ENCODE assay signal across 23 mouse cellular contexts in genomic region chr11:40784326-40784725, GRCm38 (mm10). TPM values are rescaled to one million over a fixed set of nuclear protein-coding genes. Genes with fewer than 3 reads are reported as not detected.
DNase-seq lines count a peak whose midpoint lies in the region; ATAC-seq lines count a peak whose summit lies in the region.
"Had no signal": no experiment of that assay in that cellular context is flagged by ENCODE, and none has a peak within 500 bp of the region (broad histone marks: within the 10 kb centered on the region; RNA-seq: fewer than 3 reads in every experiment).

No protein-coding gene starts in this region.

- 66% methylated on average over 8 of the region's 8 CpGs for WGBS in embryonic facial prominence, embryonic 14.5 days
- WGBS in embryonic facial prominence, embryonic 10.5 days = 80% methylated on average over 8 of the region's 8 CpGs

- H3K4me1 ChIP-seq in embryonic facial prominence, embryonic 14.5 days (ENCODE audit: control insufficient read depth, insufficient read depth, low read length) = no peaks in the 10 kb centered on the region
- H3K4me1 ChIP-seq in embryonic facial prominence, embryonic 10.5 days = no peaks in the 10 kb centered on the region
- H3K4me1 ChIP-seq: hindbrain, embryonic 10.5 days; limb, embryonic 15.5 days; midbrain, embryonic 10.5 days; neural tube, embryonic 12.5 days had no signal

- no peak for ATAC-seq in embryonic facial prominence, embryonic 14.5 days (ENCODE audit: low read depth)
- ATAC-seq in erythroid progenitor cell, adult 5-6 weeks (replicated peaks; ENCODE audit: low FRiP score, poor library complexity, severe bottlenecking) = no peak
- ATAC-seq in inflammation-experienced regulatory T-cells, adult 6 months = no peak
- ATAC-seq: CD4-positive, CD25-positive, alpha-beta regulatory T cell, adult 4 months had no signal

- no peak overlapping the region for H3K4me3 ChIP-seq in embryonic facial prominence, embryonic 14.5 days (ENCODE audit: low read depth, low read length)
- H3K4me3 ChIP-seq in embryonic facial prominence, embryonic 10.5 days = no peak overlapping the region
- H3K4me3 ChIP-seq: erythroblast, embryonic 14.5 days; hindbrain, embryonic 10.5 days; limb, embryonic 15.5 days; midbrain, embryonic 10.5 days; neural tube, embryonic 12.5 days had no signal

- no peak overlapping the region for H3K9ac ChIP-seq in embryonic facial prominence, embryonic 14.5 days (ENCODE audit: low read depth, low read length)
- H3K9ac ChIP-seq: limb, embryonic 15.5 days; neural tube, embryonic 12.5 days had no signal

- H3K9me3 ChIP-seq in embryonic facial prominence, embryonic 14.5 days (ENCODE audit: control insufficient read depth, low read length) = no peaks in the 10 kb centered on the region
- H3K9me3 ChIP-seq in embryonic facial prominence, embryonic 10.5 days = no peaks in the 10 kb centered on the region
- H3K9me3 ChIP-seq: G1E; hindbrain, embryonic 10.5 days; limb, embryonic 15.5 days; midbrain, embryonic 10.5 days; neural tube, embryonic 12.5 days had no signal

- H3K27me3 ChIP-seq in embryonic facial prominence, embryonic 14.5 days (replicated peaks; ENCODE audit: control insufficient read depth, insufficient read depth, low read length) = no peaks in the 10 kb centered on the region
- no peaks in the 10 kb centered on the region for H3K27me3 ChIP-seq in embryonic facial prominence, embryonic 10.5 days (replicated peaks; ENCODE audit: low read depth, poor library complexity, severe bottlenecking)
- H3K27me3 ChIP-seq: limb, embryonic 15.5 days; neural tube, embryonic 12.5 days had no signal

- no peaks in the 10 kb centered on the region for H3K36me3 ChIP-seq in embryonic facial prominence, embryonic 14.5 days (ENCODE audit: control insufficient read depth, insufficient read depth, low read length)
- H3K36me3 ChIP-seq in embryonic facial prominence, embryonic 10.5 days (replicated peaks) = no peaks in the 10 kb centered on the region
- H3K36me3 ChIP-seq: G1E; hindbrain, embryonic 10.5 days; limb, embryonic 15.5 days; midbrain, embryonic 10.5 days; neural tube, embryonic 12.5 days had no signal

- intact Hi-C loops in left cerebral cortex, postnatal 4 days (cut with DNase I) = loop anchor here (10.0 kb wide), 1 partner anchor 1640 kb away; no protein-coding TSS in a partner anchor

- H3K27ac ChIP-seq in embryonic facial prominence, embryonic 14.5 days (replicated peaks; ENCODE audit: low read depth, low read length) = no peak overlapping the region
- no peak overlapping the region for H3K27ac ChIP-seq in embryonic facial prominence, embryonic 10.5 days (replicated peaks)
- H3K27ac ChIP-seq: hindbrain, embryonic 10.5 days; limb, embryonic 15.5 days; midbrain, embryonic 10.5 days; neural tube, embryonic 12.5 days had no signal

- peak; percentile 11 for DNase-seq in embryonic facial prominence, embryonic 14.5 days (ENCODE audit: low spot score)
- no peak for DNase-seq in embryonic facial prominence, embryonic 10.5 days (ENCODE audit: low spot score)
- DNase-seq in left cerebral cortex, adult 11 months (ENCODE audit: low spot score) = peak; percentile 39
- DNase-seq in left cerebral cortex, postnatal 4 days = no peak
- peak; percentile 42 to 70 for DNase-seq in frontal cortex, postnatal 36 days (ENCODE audit: low spot score in 2 of 2)
- peak; percentile 47 for DNase-seq in right cerebral cortex, postnatal 25 days
- DNase-seq: adrenal gland, postnatal 36 days; cerebellum, postnatal 14 days; gastrocnemius, postnatal 10 days; heart, adult 18-20 months; lung, adult 2 months; lung, postnatal 4 days; thymus, adult 18-20 months had no signal

- H3K4me2 ChIP-seq in embryonic facial prominence, embryonic 14.5 days (ENCODE audit: low read depth, low read length) = no peak overlapping the region
- H3K4me2 ChIP-seq: limb, embryonic 15.5 days; neural tube, embryonic 12.5 days had no signal

RNA-seq across cellular contexts. Expression of gene Ccng1, which starts 29.2 kb away (rescaled TPM):
- 69.3 and 85.7 TPM in 2 replicates for polyA plus RNA-seq in embryonic facial prominence, embryonic 14.5 days (2014; fragmentation: Nextera tagmentation; extraction: Ambion mirVana)
- 31.2 and 31.5 TPM in 2 replicates for polyA plus RNA-seq in embryonic facial prominence, embryonic 10.5 days (2016; fragmentation: Nextera tagmentation; extraction: Ambion mirVana)
- 10 to 100 TPM; 37.8 to 40.1 TPM for total RNA-seq in left cerebral cortex, postnatal 4 days (2021)
- 32.4 and 36.0 TPM in 2 replicates for total RNA-seq in erythroid progenitor cell, adult 5-6 weeks (2015; ENCODE audit: low replicate concordance)
- 14.5 and 16.3 TPM in 2 replicates for total RNA-seq in erythroid progenitor cell, adult 5-6 weeks (2017; ENCODE audit: low replicate concordance)
- polyA plus RNA-seq in inflammation-experienced regulatory T-cells, adult 6 months (2017; shearing (Covaris generic)) = 100 to 1,000 TPM in 1 of 3 experiments, 10 to 100 TPM in 2; 54.7 to 149 (median 61.1) TPM

RNA-seq across cellular contexts. Expression of gene Nudcd2, which starts 50.9 kb away (rescaled TPM):
- polyA plus RNA-seq in embryonic facial prominence, embryonic 14.5 days (2014; fragmentation: Nextera tagmentation; extraction: Ambion mirVana) = 122 and 138 TPM in 2 replicates
- 222 and 227 TPM in 2 replicates for polyA plus RNA-seq in embryonic facial prominence, embryonic 10.5 days (2016; fragmentation: Nextera tagmentation; extraction: Ambion mirVana)
- 10 to 100 TPM; 23.1 to 24.1 TPM for total RNA-seq in left cerebral cortex, postnatal 4 days (2021)
- total RNA-seq in erythroid progenitor cell, adult 5-6 weeks (2015; ENCODE audit: low replicate concordance) = 59.5 and 60.5 TPM in 2 replicates
- total RNA-seq in erythroid progenitor cell, adult 5-6 weeks (2017; ENCODE audit: low replicate concordance) = 97.0 and 126 TPM in 2 replicates
- 10 to 100 TPM; 39.3 to 75.1 (median 40.0) TPM for polyA plus RNA-seq in inflammation-experienced regulatory T-cells, adult 6 months (2017; shearing (Covaris generic))

RNA-seq across cellular contexts. Expression of gene Hmmr, which starts 51.1 kb away (rescaled TPM):
- 35.2 and 38.3 TPM in 2 replicates for polyA plus RNA-seq in embryonic facial prominence, embryonic 14.5 days (2014; fragmentation: Nextera tagmentation; extraction: Ambion mirVana)
- polyA plus RNA-seq in embryonic facial prominence, embryonic 10.5 days (2016; fragmentation: Nextera tagmentation; extraction: Ambion mirVana) = 59.2 and 59.4 TPM in 2 replicates
- 1 to 10 TPM; 3.2 to 3.6 TPM for total RNA-seq in left cerebral cortex, postnatal 4 days (2021)
- total RNA-seq in erythroid progenitor cell, adult 5-6 weeks (2015; ENCODE audit: low replicate concordance) = 302 and 312 TPM in 2 replicates
- 397 and 477 TPM in 2 replicates for total RNA-seq in erythroid progenitor cell, adult 5-6 weeks (2017; ENCODE audit: low replicate concordance)
- 10 to 100 TPM in 1 of 3 experiments, 1 to 10 TPM in 2; 2.8 to 46.9 (median 4.5) TPM for polyA plus RNA-seq in inflammation-experienced regulatory T-cells, adult 6 months (2017; shearing (Covaris generic))
- total RNA-seq: monocyte, adult 5-6 weeks had no signal

Comparison
In these comparisons a context has a peak if more than half of its experiments do, and no peak if none do; other contexts are left out.
1. DNase-seq: peak in embryonic facial prominence, embryonic 14.5 days (single experiment), left cerebral cortex, adult 11 months (single experiment), frontal cortex, postnatal 36 days (2 of 2) and right cerebral cortex, postnatal 25 days (single experiment); none in embryonic facial prominence, embryonic 10.5 days (single experiment) and left cerebral cortex, postnatal 4 days (single experiment).